Mouse (Mus musculus) subcutaneous adipose tissue, adult 2 months (tissue): ENCODE data around the gene Vmn2r116. TPM values are rescaled to one million over a fixed set of nuclear protein-coding genes. Genes with fewer than 3 reads are reported as not detected.

Experiments used
- polyA plus RNA-seq: library from polyadenylated mRNA; depleted of rRNA; stranded (reverse); fragments of >200 nt; gene quantifications from 2 replicates; pipeline ENCODE4 v1.2.3, GENCODE M21; 2012; ENCODE audit warnings: low replicate concordance; rRNA removed

Gene Vmn2r116
- polyA plus RNA-seq: not detected in 2 replicates

DNA sequence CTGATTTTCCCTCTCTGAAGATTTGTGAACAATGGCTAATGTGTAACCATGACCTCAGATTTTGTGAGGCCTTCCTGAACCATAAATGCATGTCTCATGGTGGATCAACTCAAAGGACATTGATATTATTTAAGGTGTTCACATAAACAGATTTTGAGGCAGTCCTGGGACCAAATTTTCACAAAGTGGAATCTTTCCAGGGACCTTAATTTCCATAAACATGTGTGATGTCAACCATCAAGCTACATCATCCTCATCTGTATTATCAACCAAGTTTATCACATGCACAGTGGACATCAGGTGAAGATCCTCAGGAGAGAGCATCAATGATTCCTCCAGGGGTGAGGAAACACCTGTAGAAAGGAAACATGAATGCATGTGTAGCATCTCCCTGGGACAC is at the start of gene Vmn2r116:
Gene Vmn2r116 (plus strand): TSS at position 301 of the 400 bp plus-strand sequence.

DNA sequence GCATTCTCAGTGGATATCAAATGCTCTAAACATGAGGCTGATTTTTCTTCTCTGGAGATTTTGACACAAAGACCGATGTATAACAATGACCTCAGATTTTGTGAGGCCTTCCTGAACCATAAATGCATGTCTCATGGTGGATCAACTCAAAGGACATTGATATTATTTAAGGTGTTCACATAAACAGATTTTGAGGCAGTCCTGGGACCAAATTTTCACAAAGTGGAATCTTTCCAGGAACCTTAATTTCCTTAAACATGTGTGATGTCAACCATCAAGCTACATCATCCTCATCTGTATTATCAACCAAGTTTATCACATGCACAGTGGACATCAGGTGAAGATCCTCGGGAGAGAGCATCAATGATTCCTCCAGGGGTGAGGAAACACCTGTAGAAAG is 41.0 kb upstream of the Vmn2r116 start, which contains the start of gene Vmn2r115:
Gene Vmn2r115 (plus strand): TSS at position 301 of the 400 bp plus-strand sequence.

Other genes with a start within 250 kb of the Vmn2r116 start
- gene Zfp40, start 191.4 kb upstream of the Vmn2r116 start, polyA plus RNA-seq: 1.9 TPM in 2 replicates
- gene Vmn2r114, start 72.1 kb upstream of the Vmn2r116 start, polyA plus RNA-seq: not detected in 2 replicates
- gene Vmn2r115, start 40.9 kb upstream of the Vmn2r116 start, polyA plus RNA-seq: not detected in 2 replicates
- gene Vmn2r117, start 95.1 kb downstream of the Vmn2r116 start, polyA plus RNA-seq: not detected in 2 replicates
- gene Zfp213, start 179.6 kb downstream of the Vmn2r116 start, polyA plus RNA-seq: 9.9 and 21.8 TPM in 2 replicates
- gene Zfp13, start 214.9 kb downstream of the Vmn2r116 start, polyA plus RNA-seq: 7.4 and 18.3 TPM in 2 replicates
- 0.05 and 0.09 TPM in 2 replicates for gene Zscan10, start 216.3 kb downstream of the Vmn2r116 start, polyA plus RNA-seq